Mouse (Mus musculus): ENCODE results near the gene Sgms2. TPM values are rescaled to one million over a fixed set of nuclear protein-coding genes. Genes with fewer than 3 reads are reported as not detected.

Gene Sgms2
- total and polyA plus RNA-seq, 3 experiments, result not detected

GRCm38 (mm10) chr3:131491980-131492379 is 769 bp upstream of the Sgms2 start:
- Histone ChIP-seq H3K9ac (ENCODE audit: insufficient read depth, low read depth) (no peak overlapping the region), H3K4me2 (ENCODE audit: insufficient read depth, low read depth, poor library complexity, severe bottlenecking) (no peak overlapping the region), H3K4me1 (ENCODE audit: control insufficient read depth in 1 of 2, insufficient read depth in 2 of 2) (0 out of 4 replicates have a peak, but pooled peaks cover 0 to 2% of the 10 kb centered on the region in 2 experiments), H3K9me3 (replicated peaks; ENCODE audit: low read length) (peaks cover 12% of the 10 kb centered on the region), H3K79me2 (replicated peaks; ENCODE audit: control insufficient read depth, extremely low read depth, insufficient read depth, poor library complexity, severe bottlenecking) (no peaks in the 10 kb centered on the region), H3K27ac (ENCODE audit: insufficient read depth, low read depth) (no peak overlapping the region), H3K4me3 (replicated peaks in 1 of 3; ENCODE audit: low read depth in 2 of 3, low read length in 2 of 3, poor library complexity in 1 of 3) (no peak overlapping the region), H3K27me3 (replicated peaks) (no peaks in the 10 kb centered on the region), H3K36me3 (replicated peaks in 1 of 2; ENCODE audit: control insufficient read depth in 1 of 2, insufficient read depth in 1 of 2, low read length in 1 of 2) (no peaks in the 10 kb centered on the region)
- DNase-seq (ENCODE audit: extremely low read depth), result no peak
- dilution Hi-C loops (cut with MboI; ENCODE audit: extremely low pct_ligation_motif_present, extremely low pct_unique_long_range_greater_than_20kb, low sequenced_read_pairs), result no loop called here
- TF ChIP-seq TBP (conservative IDR thresholded peaks at IDR 0.05; ENCODE audit: low read depth, low read length) (no peak), CTCF (conservative IDR thresholded peaks at IDR 0.05 in 1 of 2, IDR thresholded peaks at IDR 0.05 in 1 of 2; ENCODE audit: low read depth in 2 of 2, low read length in 2 of 2) (no peak), NRF1 (IDR thresholded peaks at IDR 0.05; ENCODE audit: low read depth, low read length) (no peak), SIN3A (IDR thresholded peaks at IDR 0.05; ENCODE audit: low read length) (no peak), EP300 (IDR thresholded peaks at IDR 0.05; ENCODE audit: low read length) (no peak)
- in situ Hi-C loops (cut with MboI; ENCODE audit: low pct_ligation_motif_present, low pct_unique_long_range_greater_than_20kb, low sequenced_read_pairs), result no loop called here

GRCm38 (mm10) chr3:131490143-131490908 is 885 bp downstream of the Sgms2 start:
- Histone ChIP-seq H3K4me2 (ENCODE audit: insufficient read depth, low read depth, poor library complexity, severe bottlenecking) (no peak overlapping the region), H3K36me3 (replicated peaks in 1 of 2; ENCODE audit: control insufficient read depth in 1 of 2, insufficient read depth in 1 of 2, low read length in 1 of 2) (no peaks in the 10 kb centered on the region), H3K4me3 (replicated peaks in 1 of 3; ENCODE audit: low read depth in 2 of 3, low read length in 2 of 3, poor library complexity in 1 of 3) (no peak overlapping the region), H3K4me1 (ENCODE audit: control insufficient read depth in 1 of 2, insufficient read depth in 2 of 2) (no peaks in the 10 kb centered on the region), H3K27me3 (replicated peaks) (no peaks in the 10 kb centered on the region), H3K9ac (ENCODE audit: insufficient read depth, low read depth) (no peak overlapping the region), H3K79me2 (replicated peaks; ENCODE audit: control insufficient read depth, extremely low read depth, insufficient read depth, poor library complexity, severe bottlenecking) (no peaks in the 10 kb centered on the region), H3K27ac (ENCODE audit: insufficient read depth, low read depth) (no peak overlapping the region), H3K9me3 (replicated peaks; ENCODE audit: low read length) (peaks cover 12% of the 10 kb centered on the region)
- no peak for DNase-seq (ENCODE audit: extremely low read depth)
- dilution Hi-C loops (cut with MboI; ENCODE audit: extremely low pct_ligation_motif_present, extremely low pct_unique_long_range_greater_than_20kb, low sequenced_read_pairs), result no loop called here
- TF ChIP-seq MXI1 (IDR thresholded peaks at IDR 0.05; ENCODE audit: low read depth, low read length), result no peak
- no peak for TF ChIP-seq MAX (IDR thresholded peaks at IDR 0.05; ENCODE audit: low read length)
- in situ Hi-C loops (cut with MboI; ENCODE audit: low pct_ligation_motif_present, low pct_unique_long_range_greater_than_20kb, low sequenced_read_pairs), result no loop called here

GRCm38 (mm10) chr3:131489657-131490142 is 1.5 kb downstream of the Sgms2 start:
- Histone ChIP-seq H3K79me2 (replicated peaks; ENCODE audit: control insufficient read depth, extremely low read depth, insufficient read depth, poor library complexity, severe bottlenecking) (no peaks in the 10 kb centered on the region), H3K36me3 (replicated peaks in 1 of 2; ENCODE audit: control insufficient read depth in 1 of 2, insufficient read depth in 1 of 2, low read length in 1 of 2) (no peaks in the 10 kb centered on the region), H3K9ac (ENCODE audit: insufficient read depth, low read depth) (no peak overlapping the region), H3K4me3 (replicated peaks in 1 of 3; ENCODE audit: low read depth in 2 of 3, low read length in 2 of 3, poor library complexity in 1 of 3) (no peak overlapping the region), H3K27me3 (replicated peaks) (no peaks in the 10 kb centered on the region), H3K27ac (ENCODE audit: insufficient read depth, low read depth) (no peak overlapping the region), H3K4me2 (ENCODE audit: insufficient read depth, low read depth, poor library complexity, severe bottlenecking) (no peak overlapping the region), H3K9me3 (replicated peaks; ENCODE audit: low read length) (peaks cover 12% of the 10 kb centered on the region), H3K4me1 (ENCODE audit: control insufficient read depth in 1 of 2, insufficient read depth in 2 of 2) (no peaks in the 10 kb centered on the region)
- DNase-seq (ENCODE audit: extremely low read depth), result no peak
- TF ChIP-seq KAT2A (IDR thresholded peaks at IDR 0.05; ENCODE audit: insufficient replicate concordance, low read length) (no peak), MXI1 (IDR thresholded peaks at IDR 0.05; ENCODE audit: low read depth, low read length) (no peak), IRF4 (IDR thresholded peaks at IDR 0.05; ENCODE audit: low read depth, low read length) (no peak), ZKSCAN1 (IDR thresholded peaks at IDR 0.05; ENCODE audit: borderline replicate concordance, low read depth, low read length) (no peak), TBP (conservative IDR thresholded peaks at IDR 0.05; ENCODE audit: low read depth, low read length) (no peak), ZNF384 (IDR thresholded peaks at IDR 0.05; ENCODE audit: low read depth, low read length) (no peak), HCFC1 (IDR thresholded peaks at IDR 0.05; ENCODE audit: low read depth, low read length) (no peak), USF1 (IDR thresholded peaks at IDR 0.05; ENCODE audit: low read depth, low read length) (no peak), POLR2A (IDR thresholded peaks at IDR 0.05; ENCODE audit: low read depth, low read length) (no peak), BHLHE40 (IDR thresholded peaks at IDR 0.05; ENCODE audit: low read depth, low read length) (no peak), ELF1 (IDR thresholded peaks at IDR 0.05; ENCODE audit: low read depth, low read length) (no peak), MAZ (IDR thresholded peaks at IDR 0.05; ENCODE audit: low read depth, low read length) (no peak), SMC3 (IDR thresholded peaks at IDR 0.05; ENCODE audit: low read depth, low read length) (no peak), E2F4 (IDR thresholded peaks at IDR 0.05; ENCODE audit: insufficient replicate concordance, low read depth, low read length) (no peak), SIN3A (IDR thresholded peaks at IDR 0.05; ENCODE audit: low read length) (no peak), ETS1 (conservative IDR thresholded peaks at IDR 0.05; ENCODE audit: low read depth, low read length) (no peak), EP300 (IDR thresholded peaks at IDR 0.05; ENCODE audit: low read length) (no peak), UBTF (IDR thresholded peaks at IDR 0.05; ENCODE audit: low read depth, low read length) (no peak), MEF2A (IDR thresholded peaks at IDR 0.05; ENCODE audit: borderline replicate concordance, low read depth, low read length) (no peak)
- in situ Hi-C loops (cut with MboI; ENCODE audit: low pct_ligation_motif_present, low pct_unique_long_range_greater_than_20kb, low sequenced_read_pairs), result no loop called here
- dilution Hi-C loops (cut with MboI; ENCODE audit: extremely low pct_ligation_motif_present, extremely low pct_unique_long_range_greater_than_20kb, low sequenced_read_pairs), result no loop called here

All from CH12.LX (cell line).